Mouse (Mus musculus): ENCODE data around the gene Cdk5rap2. TPM values are rescaled to one million over a fixed set of nuclear protein-coding genes. Genes with fewer than 3 reads are reported as not detected.

Cdk5rap2 gene
- polyA plus RNA-seq (2012; rRNA removed): 4.1 and 8.2 TPM in 2 replicates

GRCm38 (mm10) chr4:70409994-70410721 is at the start of gene Cdk5rap2:
TSS of gene Cdk5rap2 (minus strand) at chr4:70410443.

Other genes with a start within 250 kb of the Cdk5rap2 start
- gene Megf9, start 124.6 kb upstream of the Cdk5rap2 start, polyA plus RNA-seq (2012; rRNA removed): 10.8 and 14.8 TPM in 2 replicates